Mouse (Mus musculus): ENCODE results near the gene Cd9. TPM values are rescaled to one million over a fixed set of nuclear protein-coding genes. Genes with fewer than 3 reads are reported as not detected.

Cd9 gene
- polyA plus RNA-seq, 1 experiment from 2014 or later, result 74.0 TPM

DNA sequence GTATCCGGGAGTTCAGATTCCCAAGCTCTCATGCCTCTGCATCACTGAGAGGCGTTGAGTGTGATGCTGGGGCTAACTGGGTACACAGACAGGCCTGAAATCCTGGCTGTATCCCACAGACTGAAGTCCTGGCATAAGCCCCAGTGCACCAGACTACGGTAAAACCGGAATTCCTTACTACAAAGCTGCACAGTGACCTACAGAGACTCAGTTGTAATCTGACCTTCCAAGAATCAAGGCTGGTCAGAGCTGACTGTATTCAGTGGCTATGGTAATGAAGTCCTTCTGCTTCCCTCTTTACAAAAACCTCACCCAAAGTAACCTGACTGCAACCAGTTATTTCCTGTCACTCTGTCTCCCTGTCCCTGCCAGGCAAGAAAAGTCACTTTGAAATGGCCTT lies 47.4 kb downstream of the Cd9 start:
- no peak overlapping the region for H3K4me2 ChIP-seq
- no peaks in the 10 kb centered on the region for H3K4me1 ChIP-seq (replicated peaks)
- no peak for ATAC-seq (ENCODE audit: low read depth)
- no peaks in the 10 kb centered on the region for H3K36me3 ChIP-seq
- no peaks in the 10 kb centered on the region for H3K27me3 ChIP-seq
- WGBS, result 55% methylated on average over 4 of the region's 4 CpGs
- H3K9ac ChIP-seq, result no peak overlapping the region
- no peaks in the 10 kb centered on the region for H3K9me3 ChIP-seq
- no peak overlapping the region for H3K4me3 ChIP-seq
- no peak overlapping the region for H3K27ac ChIP-seq (replicated peaks)

DNA sequence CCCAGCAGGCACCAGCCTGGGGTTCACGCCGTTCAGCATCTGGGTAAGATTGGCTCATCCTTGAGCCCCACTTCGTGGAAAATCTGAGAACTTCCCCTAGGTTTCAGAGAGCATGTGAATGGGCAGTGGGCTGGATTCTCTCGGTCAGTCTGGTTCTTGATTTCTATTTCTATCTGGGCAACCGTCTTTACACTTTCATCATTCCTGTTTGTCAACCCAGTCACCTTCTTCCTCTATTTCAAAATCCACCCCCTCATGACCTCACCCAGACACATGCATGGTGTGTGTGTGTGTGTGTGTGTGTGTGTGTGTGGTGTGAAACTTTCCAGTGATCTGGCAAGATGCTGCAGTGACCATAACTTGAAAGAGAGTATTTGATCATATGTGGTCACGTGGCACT lies 49.2 kb downstream of the Cd9 start:
- no peak overlapping the region for H3K27ac ChIP-seq (replicated peaks)
- no peak for ATAC-seq (ENCODE audit: low read depth)

DNA sequence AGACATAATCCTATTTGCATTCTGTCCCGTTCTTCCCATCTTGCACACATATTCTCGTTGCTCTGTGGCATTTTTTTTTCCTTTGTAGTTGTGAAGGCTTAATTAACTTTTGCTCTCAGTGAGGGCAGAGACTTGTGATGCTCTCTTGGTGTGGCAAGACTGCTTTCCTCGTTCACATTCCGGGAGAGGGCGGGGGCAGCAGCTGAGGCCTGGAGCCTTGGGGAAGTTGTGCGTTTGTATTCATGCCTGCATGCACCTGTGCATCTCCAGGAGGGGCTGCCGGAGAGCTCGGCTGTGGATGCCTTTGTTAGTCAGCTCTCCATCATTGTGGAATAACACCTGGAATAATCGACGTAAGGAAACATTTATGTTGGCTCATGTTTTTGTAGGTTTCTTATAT lies 52.0 kb downstream of the Cd9 start:
- Histone ChIP-seq H3K27ac (replicated peaks) (no peak overlapping the region), H3K4me2 (no peak overlapping the region), H3K9me3 (no peaks in the 10 kb centered on the region), H3K27me3 (no peaks in the 10 kb centered on the region), H3K4me3 (no peak overlapping the region), H3K9ac (no peak overlapping the region), H3K4me1 (replicated peaks) (no peaks in the 10 kb centered on the region), H3K36me3 (no peaks in the 10 kb centered on the region)
- ATAC-seq (ENCODE audit: low read depth), result no peak
- WGBS, result 66% methylated on average over 10 of the region's 10 CpGs

More for the DNA sequence above, 49.2 kb downstream of the Cd9 start:
- H3K4me3 ChIP-seq, result no peak overlapping the region
- H3K9ac ChIP-seq, result no peak overlapping the region
- H3K4me2 ChIP-seq, result no peak overlapping the region
- 78% methylated on average over 6 of the region's 6 CpGs for WGBS
- H3K9me3 ChIP-seq, result no peaks in the 10 kb centered on the region
- H3K4me1 ChIP-seq (replicated peaks), result no peaks in the 10 kb centered on the region
- H3K27me3 ChIP-seq, result no peaks in the 10 kb centered on the region
- no peaks in the 10 kb centered on the region for H3K36me3 ChIP-seq

DNA sequence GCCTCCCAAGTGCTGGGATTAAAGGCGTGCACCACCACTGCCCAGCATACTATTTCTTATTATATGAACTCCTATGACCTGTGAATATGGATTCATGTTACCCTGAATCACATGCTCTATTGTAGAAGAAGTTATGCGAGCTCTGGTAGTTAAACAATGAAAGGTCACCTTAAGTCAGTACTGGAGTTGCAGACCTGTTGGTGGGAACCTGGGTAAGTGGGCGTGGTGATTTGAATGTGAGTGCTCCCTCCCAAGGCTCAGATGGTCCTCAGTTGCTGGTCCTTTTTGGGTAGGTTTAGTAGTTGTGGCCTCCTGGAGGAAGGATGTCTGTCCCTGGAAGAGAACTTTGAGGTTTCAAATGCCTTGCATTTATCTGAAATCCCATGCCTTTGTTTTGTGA lies 57.8 kb downstream of the Cd9 start:
- Histone ChIP-seq H3K4me2 (no peak overlapping the region), H3K9me3 (no peaks in the 10 kb centered on the region), H3K4me3 (no peak overlapping the region), H3K27ac (replicated peaks) (no peak overlapping the region), H3K27me3 (no peaks in the 10 kb centered on the region), H3K9ac (no peak overlapping the region), H3K4me1 (replicated peaks) (no peaks in the 10 kb centered on the region), H3K36me3 (no peaks in the 10 kb centered on the region)
- no peak for ATAC-seq (ENCODE audit: low read depth)
- WGBS, result 88% methylated on average over 3 of the region's 3 CpGs

DNA sequence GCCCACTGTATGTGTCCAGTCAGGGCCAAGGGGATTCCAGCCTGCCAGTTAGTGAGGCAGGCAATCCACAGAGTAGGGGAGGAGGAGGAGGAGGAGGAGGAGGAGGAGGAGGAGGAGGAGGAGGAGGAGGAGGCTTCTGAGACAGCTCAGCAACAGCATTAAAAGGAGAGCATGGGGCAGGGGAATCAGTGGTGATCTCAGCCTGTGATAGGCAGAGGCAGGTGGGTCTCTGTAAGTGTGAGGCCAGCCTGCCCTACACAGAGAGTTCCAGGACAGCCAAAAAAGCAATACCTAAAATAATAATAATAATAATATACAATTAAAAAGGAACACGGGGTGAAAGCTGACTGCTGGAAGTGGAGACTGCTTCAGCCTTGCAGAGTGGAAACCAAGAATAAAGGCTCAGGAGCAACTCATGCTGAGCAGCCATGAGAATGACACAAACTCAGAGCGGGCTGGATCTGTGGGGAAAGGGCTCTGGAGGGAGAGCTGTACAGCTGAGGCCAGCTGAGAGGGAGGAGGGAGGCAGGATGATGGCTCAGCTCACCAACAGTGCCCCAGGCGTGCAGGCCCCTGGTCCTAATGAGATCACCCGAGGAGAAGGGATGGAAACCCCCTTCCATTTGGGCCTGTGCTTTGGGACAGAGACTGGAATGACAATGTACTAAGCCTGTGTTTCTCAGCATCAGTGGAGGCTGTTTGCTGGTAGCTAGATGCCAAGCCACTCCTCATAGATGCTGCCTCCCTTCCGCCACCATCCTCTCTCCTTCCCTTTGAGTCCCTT lies 59.7 kb downstream of the Cd9 start:
- Histone ChIP-seq H3K27ac (replicated peaks) (no peak overlapping the region), H3K4me2 (no peak overlapping the region), H3K4me1 (replicated peaks) (peaks cover 6% of the 10 kb centered on the region; the same call in 1 of the 2 replicates), H3K9ac (no peak overlapping the region), H3K4me3 (no peak overlapping the region), H3K27me3 (no peaks in the 10 kb centered on the region), H3K9me3 (no peaks in the 10 kb centered on the region), H3K36me3 (no peaks in the 10 kb centered on the region)
- 52% methylated on average over 5 of the region's 5 CpGs for WGBS
- no peak for ATAC-seq (ENCODE audit: low read depth)

DNA sequence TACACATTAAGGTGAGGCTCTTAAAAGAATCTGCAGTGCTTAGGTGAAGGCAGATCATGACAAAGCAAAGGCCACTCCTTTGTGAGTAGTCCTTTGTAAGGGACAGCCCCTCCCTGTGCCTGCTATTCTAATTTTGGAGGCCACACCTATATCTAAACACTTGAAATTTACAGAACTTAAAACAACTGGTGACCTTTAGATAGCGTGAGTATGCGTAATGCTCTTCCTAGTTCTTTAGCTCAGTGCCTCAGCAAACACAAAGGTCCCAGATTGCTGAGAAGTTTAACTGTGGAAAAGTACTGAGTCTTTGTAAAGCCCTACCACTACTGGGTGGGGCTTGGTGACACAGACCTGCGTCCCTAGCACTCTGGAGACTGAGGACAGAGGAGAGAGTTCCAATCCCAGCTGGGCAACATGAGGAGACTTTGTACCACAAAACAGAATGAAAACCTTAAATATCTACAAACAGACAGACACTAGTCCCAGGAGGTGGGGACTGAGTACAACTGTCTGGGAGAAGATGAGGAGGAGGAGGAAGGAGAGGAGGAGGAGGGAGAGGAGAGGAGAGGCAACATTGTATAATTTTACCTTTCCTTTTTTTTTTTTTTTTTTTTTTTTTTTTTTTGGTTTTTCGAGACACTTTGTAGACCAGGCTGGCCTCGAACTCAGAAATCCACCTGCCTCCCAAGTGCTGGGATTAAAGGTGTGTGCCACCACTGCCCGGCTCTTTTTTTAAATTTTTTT lies 60.7 kb downstream of the Cd9 start:
- ATAC-seq (ENCODE audit: low read depth), result no peak
- Histone ChIP-seq H3K9ac (no peak overlapping the region), H3K27me3 (no peaks in the 10 kb centered on the region), H3K36me3 (no peaks in the 10 kb centered on the region), H3K4me3 (no peak overlapping the region), H3K4me1 (replicated peaks) (peaks cover 6% of the 10 kb centered on the region; the same call in 1 of the 2 replicates), H3K27ac (replicated peaks) (no peak overlapping the region), H3K9me3 (no peaks in the 10 kb centered on the region), H3K4me2 (no peak overlapping the region)
- WGBS, result 75% methylated on average over 6 of the region's 6 CpGs

DNA sequence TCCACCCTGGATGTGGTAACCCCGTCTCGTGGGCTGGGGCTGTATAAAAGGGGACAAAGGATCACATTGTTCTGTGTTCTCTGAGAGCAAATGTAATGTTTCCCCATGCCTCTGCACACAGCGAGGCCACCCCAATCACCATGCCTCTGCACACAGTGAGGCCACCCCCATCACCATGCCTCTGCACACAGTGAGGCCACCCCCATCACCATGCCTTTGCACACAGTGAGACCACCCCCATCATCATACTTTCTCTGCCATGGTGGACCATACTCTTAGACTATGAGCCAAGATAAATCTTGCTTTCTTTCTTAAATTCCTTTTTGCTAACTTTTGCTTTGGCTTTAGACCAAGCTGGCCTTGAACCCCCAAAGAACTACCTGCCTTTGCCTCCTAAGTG lies 61.3 kb downstream of the Cd9 start:
- Histone ChIP-seq H3K27me3 (no peaks in the 10 kb centered on the region), H3K4me2 (no peak overlapping the region), H3K4me1 (replicated peaks) (peaks cover 6% of the 10 kb centered on the region; the same call in 1 of the 2 replicates), H3K4me3 (no peak overlapping the region), H3K9ac (no peak overlapping the region), H3K36me3 (no peaks in the 10 kb centered on the region), H3K9me3 (no peaks in the 10 kb centered on the region), H3K27ac (replicated peaks) (no peak overlapping the region)
- WGBS, result 40% methylated on average over 3 of the region's 3 CpGs
- no peak for ATAC-seq (ENCODE audit: low read depth)

DNA sequence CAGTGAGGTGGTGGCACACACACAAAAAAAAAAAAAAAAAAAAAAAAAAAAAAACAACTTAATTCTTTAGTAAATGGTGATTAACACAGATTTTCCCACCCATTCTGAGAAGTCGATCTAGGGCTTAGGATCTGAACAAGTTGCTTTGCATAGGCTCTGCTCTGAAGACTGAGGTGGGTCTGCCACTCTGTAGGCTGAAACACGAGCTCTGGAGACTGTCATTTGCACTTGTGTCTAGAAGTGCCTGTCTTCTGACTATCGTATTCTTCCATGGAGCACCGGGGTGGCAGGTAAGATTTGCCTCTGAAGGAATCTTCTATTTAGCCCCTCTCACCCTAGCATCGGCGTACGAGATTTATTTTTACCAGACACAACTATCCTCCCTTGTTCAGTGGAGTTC lies 62.1 kb downstream of the Cd9 start:
- 83% methylated on average over 7 of the region's 7 CpGs for WGBS
- H3K9me3 ChIP-seq, result no peaks in the 10 kb centered on the region
- no peak overlapping the region for H3K27ac ChIP-seq (replicated peaks)
- H3K4me3 ChIP-seq, result no peak overlapping the region
- peaks cover 6% of the 10 kb centered on the region; the same call in 1 of the 2 replicates for H3K4me1 ChIP-seq (replicated peaks)
- H3K27me3 ChIP-seq, result no peaks in the 10 kb centered on the region
- no peaks in the 10 kb centered on the region for H3K36me3 ChIP-seq
- no peak overlapping the region for H3K4me2 ChIP-seq
- no peak overlapping the region for H3K9ac ChIP-seq
- no peak for ATAC-seq (ENCODE audit: low read depth)

DNA sequence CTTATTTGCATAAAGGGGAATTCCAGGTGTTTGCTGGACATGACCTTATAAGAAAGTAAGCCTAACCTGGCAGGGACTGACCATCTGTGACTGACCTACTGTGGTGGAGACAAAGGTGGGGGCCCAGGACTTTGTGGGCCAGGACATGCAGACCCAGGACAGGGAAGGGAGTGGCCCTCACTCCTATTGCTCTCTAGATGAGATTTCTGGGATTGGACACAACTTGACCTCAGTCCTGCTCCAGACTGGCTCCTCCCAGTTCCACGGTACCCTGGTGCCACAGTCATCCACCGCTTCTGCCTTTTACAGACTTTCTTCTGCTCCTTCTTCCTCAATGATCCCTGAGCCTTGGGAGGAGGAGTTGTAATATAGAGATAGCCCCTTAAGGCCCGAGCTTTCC lies 63.6 kb downstream of the Cd9 start:
- no peak overlapping the region for H3K4me3 ChIP-seq
- peaks cover 11% of the 10 kb centered on the region for H3K4me1 ChIP-seq (replicated peaks)
- WGBS, result 55% methylated on average over 3 of the region's 3 CpGs
- H3K36me3 ChIP-seq, result no peaks in the 10 kb centered on the region
- no peak overlapping the region for H3K9ac ChIP-seq
- no peaks in the 10 kb centered on the region for H3K9me3 ChIP-seq
- H3K27ac ChIP-seq (replicated peaks), result no peak overlapping the region
- no peak for ATAC-seq (ENCODE audit: low read depth)
- no peaks in the 10 kb centered on the region for H3K27me3 ChIP-seq
- no peak overlapping the region for H3K4me2 ChIP-seq

DNA sequence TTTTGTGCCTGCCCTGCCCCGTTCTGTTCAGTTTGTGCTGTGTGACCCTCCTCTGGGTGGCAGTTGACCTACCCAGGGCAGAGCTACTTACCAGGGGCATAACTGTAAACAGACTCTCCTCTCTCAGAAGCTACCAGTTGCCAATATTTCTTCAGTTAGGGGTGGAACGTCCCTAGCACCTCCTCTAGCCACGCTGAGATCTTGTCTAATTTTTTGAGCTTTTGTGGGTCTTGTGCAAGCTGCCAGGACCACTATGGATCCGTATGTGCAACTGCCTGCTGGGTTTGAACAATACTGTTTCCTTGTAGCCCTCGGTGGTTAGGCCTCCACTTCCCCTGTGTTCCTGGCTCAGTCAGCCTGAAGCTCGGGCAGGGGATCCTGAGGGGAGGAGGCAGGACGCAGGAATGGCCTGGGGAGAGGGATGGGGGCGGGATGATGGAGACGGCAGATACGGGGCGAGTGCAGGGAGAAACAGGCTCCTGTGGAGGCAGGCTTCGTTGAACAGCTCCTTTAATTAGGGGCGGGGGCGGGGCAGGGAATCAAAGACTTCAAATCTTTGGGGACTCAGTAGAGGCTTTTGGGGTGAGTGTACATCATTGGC lies 64.1 kb downstream of the Cd9 start:
- H3K27me3 ChIP-seq, result no peaks in the 10 kb centered on the region
- H3K4me2 ChIP-seq, result no peak overlapping the region
- H3K4me3 ChIP-seq, result no peak overlapping the region
- ATAC-seq (ENCODE audit: low read depth), result no peak
- no peaks in the 10 kb centered on the region for H3K9me3 ChIP-seq
- H3K9ac ChIP-seq, result no peak overlapping the region
- H3K4me1 ChIP-seq (replicated peaks), result peaks cover 11% of the 10 kb centered on the region
- 10% methylated on average over 14 of the region's 14 CpGs for WGBS
- no peak overlapping the region for H3K27ac ChIP-seq (replicated peaks)
- no peaks in the 10 kb centered on the region for H3K36me3 ChIP-seq

DNA sequence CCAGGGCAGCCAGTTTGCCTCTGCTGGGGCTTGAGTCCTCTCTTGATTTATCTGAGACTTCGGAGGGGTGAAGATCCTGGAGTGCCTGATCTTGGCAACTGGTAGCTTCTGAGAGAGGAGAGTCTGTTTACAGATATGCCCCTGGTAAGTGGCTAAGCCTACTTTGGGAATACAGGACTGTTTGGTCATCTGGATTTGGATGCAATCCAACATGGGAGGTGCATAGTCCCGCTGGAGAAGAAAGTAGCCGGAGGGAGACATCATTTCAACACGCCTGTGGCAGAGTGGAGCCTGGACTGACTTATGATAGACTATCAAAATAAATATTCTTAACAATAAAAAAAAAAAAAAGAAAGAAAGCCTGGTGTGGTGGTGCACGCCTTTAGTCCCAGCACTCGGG lies 64.8 kb downstream of the Cd9 start:
- Histone ChIP-seq H3K9me3 (no peaks in the 10 kb centered on the region), H3K4me3 (no peak overlapping the region), H3K4me2 (no peak overlapping the region), H3K36me3 (no peaks in the 10 kb centered on the region), H3K9ac (no peak overlapping the region), H3K27me3 (no peaks in the 10 kb centered on the region), H3K27ac (replicated peaks) (no peak overlapping the region), H3K4me1 (replicated peaks) (peaks cover 11% of the 10 kb centered on the region)
- ATAC-seq (ENCODE audit: low read depth), result no peak
- 83% methylated on average over 6 of the region's 6 CpGs for WGBS

Data from neural tube, embryonic 13.5 days (tissue).